Mouse (Mus musculus) limb, embryonic 12.5 days (tissue): ENCODE results near the gene Pdss2. TPM values are rescaled to one million over a fixed set of nuclear protein-coding genes. Genes with fewer than 3 reads are reported as not detected.
"Not testable (repeated sequence)": the region's sequence is repeated elsewhere in the genome, so short reads cannot be mapped to it uniquely, and the experiment has no call there.

Source experiments
- ATAC-seq: fragments of 200-750 bp; cut with Nextera tagmentation; 2 replicates; pipeline ENCODE4 v1.8.0; 2017; ENCODE audit warnings: low read depth, moderate TSS enrichment; ENCODE audit not compliant: insufficient number of reproducible peaks, insufficient read depth, low FRiP score, low TSS enrichment
- H3K27ac ChIP-seq: fragments of 300-500 bp; sonication (generic); 2 replicates; pipeline ENCODE4 v1.5.1; 2016; ENCODE audit warnings: mild to moderate bottlenecking, moderate library complexity
- H3K27me3 ChIP-seq: fragments of 300-500 bp; sonication (generic); 2 replicates; pipeline ENCODE4 v1.6.1; 2016; ENCODE audit warnings: mild to moderate bottlenecking, moderate library complexity
- H3K36me3 ChIP-seq: fragments of 300-500 bp; sonication (generic); 2 replicates; pipeline ENCODE4 v1.6.1; 2016; ENCODE audit warnings: mild to moderate bottlenecking, moderate library complexity
- H3K4me1 ChIP-seq: fragments of 300-500 bp; sonication (generic); replicated peaks from 2 replicates; pipeline ENCODE4 v1.6.1; 2016
- H3K4me2 ChIP-seq: fragments of 300-500 bp; sonication (generic); 2 replicates; pipeline ENCODE4 v1.6.1; 2016; ENCODE audit warnings: mild to moderate bottlenecking, moderate library complexity
- H3K4me3 ChIP-seq: fragments of 300-500 bp; sonication (generic); replicated peaks from 2 replicates; pipeline ENCODE4 v1.5.1; 2016; ENCODE audit warnings: mild to moderate bottlenecking
- H3K9ac ChIP-seq: fragments of 300-500 bp; sonication (generic); replicated peaks from 2 replicates; pipeline ENCODE4 v1.6.1; 2016; ENCODE audit warnings: mild to moderate bottlenecking, moderate library complexity
- H3K9me3 ChIP-seq: fragments of 300-500 bp; sonication (generic); 2 replicates; pipeline ENCODE4 v1.6.1; 2016; ENCODE audit warnings: mild to moderate bottlenecking, moderate library complexity
- WGBS: fragments of 180-500 bp; shearing (Covaris S2); methylation state at CpG from one replicate; pipeline ENCODE4 v1.1.7; 2016; 5-methylcytosine and 5-hydroxymethylcytosine counted together
- polyA plus RNA-seq: library from polyadenylated mRNA; unstranded; fragments of >200 nt; fragmentation: Nextera tagmentation; extraction: Ambion mirVana; gene quantifications from 2 replicates; pipeline ENCODE4 v1.2.1, GENCODE M21; 2016

Pdss2 gene
- polyA plus RNA-seq, 1 experiment from 2014 or later, result 13.7 TPM

GRCm38 (mm10) chr10:43244262-43244806, 23.0 kb downstream of the Pdss2 start:
- peaks cover 33% of the 10 kb centered on the region for H3K4me1 ChIP-seq
- no peak for ATAC-seq
- H3K36me3 ChIP-seq, result 0 out of 2 replicates have a peak, but pooled peaks cover 4% of the 10 kb centered on the region
- no peak overlapping the region for H3K9ac ChIP-seq
- no peak overlapping the region for H3K4me2 ChIP-seq
- 44% methylated on average over 3 of the region's 3 CpGs for WGBS
- no peak overlapping the region for H3K27ac ChIP-seq
- H3K4me3 ChIP-seq, result no peak overlapping the region
- no peaks in the 10 kb centered on the region for H3K27me3 ChIP-seq
- peaks cover 8% of the 10 kb centered on the region for H3K9me3 ChIP-seq

DNA sequence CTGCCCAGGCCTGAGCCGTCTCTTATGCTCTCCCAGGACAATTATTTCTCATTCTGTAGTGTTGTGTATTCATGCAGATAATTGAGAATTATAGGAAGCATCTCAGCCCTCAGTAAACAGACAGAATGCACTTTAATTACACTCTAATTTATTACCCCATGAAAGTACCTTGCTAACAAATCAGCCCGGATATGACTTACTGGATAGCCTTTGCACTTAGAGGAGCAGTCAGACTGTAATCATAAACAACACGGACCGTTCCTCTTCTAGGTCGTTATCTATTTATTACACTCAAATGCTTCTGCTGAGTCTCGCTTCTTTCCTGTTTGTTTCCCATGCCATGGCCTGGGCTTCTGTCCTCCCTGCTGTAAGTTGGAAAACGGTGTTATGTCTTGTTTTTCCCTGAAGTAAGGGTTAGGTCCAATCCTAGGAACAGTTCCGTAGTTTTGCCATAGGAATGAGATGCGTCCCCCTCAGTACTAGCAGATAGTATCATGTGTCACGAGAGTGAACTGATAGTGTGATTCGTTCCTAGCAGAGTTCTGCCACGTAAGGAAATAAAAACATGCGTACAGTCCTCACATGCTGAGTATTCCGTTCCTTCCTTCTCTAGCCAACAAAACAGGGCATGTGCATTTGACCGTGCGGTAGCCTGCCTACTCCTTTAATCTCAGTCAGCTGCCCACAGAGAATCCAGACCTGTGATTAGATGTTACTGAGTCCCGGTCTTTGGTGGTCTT, 24.3 kb downstream of the Pdss2 start:
- Histone ChIP-seq H3K4me1 (peaks cover 33% of the 10 kb centered on the region), H3K9ac (no peak overlapping the region), H3K27me3 (no peaks in the 10 kb centered on the region), H3K9me3 (no peaks in the 10 kb centered on the region), H3K27ac (no peak overlapping the region), H3K4me3 (no peak overlapping the region), H3K36me3 (no peaks in the 10 kb centered on the region), H3K4me2 (no peak overlapping the region)
- 51% methylated on average over 17 of the region's 17 CpGs for WGBS
- ATAC-seq, result no peak

GRCm38 (mm10) chr10:43247994-43248393, 26.7 kb downstream of the Pdss2 start:
- ATAC-seq, result no peak
- Histone ChIP-seq H3K4me2 (no peak overlapping the region), H3K27ac (0 out of 2 replicates have a peak overlapping the region, but pooled peaks have one; percentile 20), H3K4me1 (peaks cover 29% of the 10 kb centered on the region), H3K27me3 (no peaks in the 10 kb centered on the region), H3K9ac (no peak overlapping the region), H3K4me3 (no peak overlapping the region), H3K9me3 (no peaks in the 10 kb centered on the region), H3K36me3 (no peaks in the 10 kb centered on the region)
- WGBS, result 46% methylated on average over 5 of the region's 5 CpGs

DNA sequence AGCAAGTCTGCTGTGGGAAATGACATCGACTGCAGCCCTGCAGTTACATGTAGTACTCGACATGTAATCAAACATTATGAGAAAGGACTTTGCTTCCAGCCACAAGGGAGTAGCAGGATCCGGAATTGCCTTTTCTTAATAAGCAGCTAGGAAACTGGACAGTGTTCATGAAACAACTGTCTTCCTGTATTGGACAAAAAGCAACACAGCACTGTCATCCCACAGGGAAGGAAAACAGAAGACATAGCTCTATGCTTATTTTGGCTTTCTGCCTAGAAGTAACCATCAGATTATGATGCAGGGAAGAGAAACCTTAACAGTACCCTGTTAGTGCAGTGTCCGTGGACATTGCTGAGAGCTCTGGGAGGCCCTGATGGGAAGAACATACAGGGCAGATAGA, 31.0 kb downstream of the Pdss2 start:
- no peaks in the 10 kb centered on the region for H3K36me3 ChIP-seq
- H3K4me2 ChIP-seq, result no peak overlapping the region
- peaks cover 6% of the 10 kb centered on the region; the same call in 1 of the 2 replicates for H3K4me1 ChIP-seq
- H3K27ac ChIP-seq, result no peak overlapping the region
- no peak overlapping the region for H3K4me3 ChIP-seq
- 78% methylated on average over 4 of the region's 4 CpGs for WGBS
- H3K27me3 ChIP-seq, result no peaks in the 10 kb centered on the region
- ATAC-seq, result no peak
- no peaks in the 10 kb centered on the region for H3K9me3 ChIP-seq
- H3K9ac ChIP-seq, result no peak overlapping the region

GRCm38 (mm10) chr10:43256965-43257364, 35.7 kb downstream of the Pdss2 start:
- not testable (repeated sequence) for ATAC-seq, H3K27me3 ChIP-seq, H3K9ac ChIP-seq, H3K4me1 ChIP-seq, H3K36me3 ChIP-seq, H3K4me3 ChIP-seq, H3K27ac ChIP-seq, H3K9me3 ChIP-seq, H3K4me2 ChIP-seq
- WGBS, result no CpG with 5 or more reads among the region's 1 CpGs

- not testable (repeated sequence) for H3K9ac ChIP-seq, H3K4me3 ChIP-seq, H3K4me2 ChIP-seq, H3K27ac ChIP-seq, H3K9me3 ChIP-seq, H3K36me3 ChIP-seq, H3K4me1 ChIP-seq, ATAC-seq, H3K27me3 ChIP-seq
- 89% methylated on average over 8 of the region's 8 CpGs for WGBS
Measured at GRCm38 (mm10) chr10:43257500-43257899, 36.2 kb downstream of the Pdss2 start.

GRCm38 (mm10) chr10:43271318-43271717, 50.0 kb downstream of the Pdss2 start:
- H3K9ac ChIP-seq, result no peak overlapping the region
- H3K36me3 ChIP-seq, result no peaks in the 10 kb centered on the region
- no peak overlapping the region for H3K4me3 ChIP-seq
- WGBS, result 77% methylated on average over 2 of the region's 2 CpGs
- H3K27me3 ChIP-seq, result no peaks in the 10 kb centered on the region
- H3K4me1 ChIP-seq, result peaks cover 12% of the 10 kb centered on the region
- no peak overlapping the region for H3K27ac ChIP-seq
- H3K9me3 ChIP-seq, result no peaks in the 10 kb centered on the region
- no peak overlapping the region for H3K4me2 ChIP-seq
- no peak for ATAC-seq

DNA sequence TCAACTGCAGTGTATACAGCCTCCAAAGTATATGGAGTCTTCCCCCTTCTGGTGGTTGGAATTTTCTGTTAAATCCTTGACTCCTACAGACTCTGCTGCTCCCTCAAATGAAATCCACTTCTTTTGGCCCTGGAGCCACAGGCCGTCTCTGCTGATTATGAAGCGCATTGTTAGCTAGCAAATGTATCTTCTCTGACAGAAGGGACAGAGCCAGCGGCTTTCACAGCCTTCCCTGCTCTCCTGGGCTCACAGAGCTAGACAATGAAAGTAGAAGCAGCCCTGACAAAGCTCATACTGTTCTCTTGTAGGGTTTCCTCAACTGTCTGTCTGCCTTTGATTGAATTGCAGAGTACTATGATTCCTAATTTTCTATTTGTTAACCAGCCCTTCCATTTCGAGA, 51.1 kb downstream of the Pdss2 start:
- Histone ChIP-seq H3K27me3 (no peaks in the 10 kb centered on the region), H3K4me1 (peaks cover 18% of the 10 kb centered on the region), H3K4me2 (no peak overlapping the region), H3K27ac (peak overlapping the region; percentile 45; the same call in 1 of the 2 replicates), H3K9me3 (no peaks in the 10 kb centered on the region), H3K36me3 (no peaks in the 10 kb centered on the region), H3K4me3 (no peak overlapping the region), H3K9ac (no peak overlapping the region)
- WGBS, result 80% methylated on average over 4 of the region's 4 CpGs
- ATAC-seq, result no peak

DNA sequence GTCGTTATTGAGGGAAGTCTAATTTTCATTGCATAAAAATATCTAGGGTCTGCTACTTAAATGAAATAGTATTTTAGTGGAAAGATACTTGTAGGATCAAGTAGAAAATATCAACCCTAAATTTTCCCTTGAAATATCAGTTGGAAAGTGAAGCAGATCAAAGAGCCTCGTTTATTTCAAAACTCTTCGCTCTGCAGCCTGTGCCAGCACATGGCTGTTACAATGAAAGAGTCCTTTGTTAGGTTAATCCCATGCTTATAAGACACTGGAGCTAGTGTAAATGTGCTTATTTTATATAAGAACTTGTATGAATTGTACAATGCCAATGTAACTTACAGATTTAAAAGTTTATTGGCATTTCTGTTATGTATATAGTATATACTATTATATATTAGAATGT, 51.8 kb downstream of the Pdss2 start:
- no peaks in the 10 kb centered on the region for H3K9me3 ChIP-seq
- WGBS, result 65% methylated on average over 3 of the region's 3 CpGs
- peaks cover 25% of the 10 kb centered on the region for H3K4me1 ChIP-seq
- H3K36me3 ChIP-seq, result no peaks in the 10 kb centered on the region
- ATAC-seq, result no peak
- no peaks in the 10 kb centered on the region for H3K27me3 ChIP-seq
- no peak overlapping the region for H3K4me3 ChIP-seq
- no peak overlapping the region for H3K4me2 ChIP-seq
- no peak overlapping the region for H3K27ac ChIP-seq
- H3K9ac ChIP-seq, result no peak overlapping the region

- no peak overlapping the region for H3K4me3 ChIP-seq
- no peaks in the 10 kb centered on the region for H3K9me3 ChIP-seq
- H3K4me2 ChIP-seq, result no peak overlapping the region
- no peak overlapping the region for H3K9ac ChIP-seq
- peaks cover 34% of the 10 kb centered on the region for H3K4me1 ChIP-seq
- ATAC-seq, result no peak
- H3K27me3 ChIP-seq, result no peaks in the 10 kb centered on the region
- WGBS, result 78% methylated on average over 5 of the region's 5 CpGs
- H3K27ac ChIP-seq, result no peak overlapping the region
- no peaks in the 10 kb centered on the region for H3K36me3 ChIP-seq
Measured at GRCm38 (mm10) chr10:43275446-43275845, 54.2 kb downstream of the Pdss2 start.

- WGBS, result 85% methylated on average over 1 of the region's 1 CpGs
Measured at GRCm38 (mm10) chr10:43276116-43276659, 54.9 kb downstream of the Pdss2 start.

More at GRCm38 (mm10) chr10:43276116-43276659, 54.9 kb downstream of the Pdss2 start:
- Histone ChIP-seq H3K9me3 (no peaks in the 10 kb centered on the region), H3K4me2 (no peak overlapping the region), H3K4me3 (no peak overlapping the region), H3K36me3 (no peaks in the 10 kb centered on the region), H3K27me3 (no peaks in the 10 kb centered on the region), H3K9ac (no peak overlapping the region), H3K4me1 (peaks cover 34% of the 10 kb centered on the region), H3K27ac (no peak overlapping the region)
- no peak for ATAC-seq
